Mouse (Mus musculus) liver, postnatal 0 days (tissue): ENCODE results near the gene Fkbp1b. TPM values are rescaled to one million over a fixed set of nuclear protein-coding genes. Genes with fewer than 3 reads are reported as not detected.
"Not testable (repeated sequence)": the region's sequence is repeated elsewhere in the genome, so short reads cannot be mapped to it uniquely, and the experiment has no call there.

Experiments
- ATAC-seq: fragments of 200-750 bp; cut with Nextera tagmentation; 2 replicates; pipeline ENCODE4 v1.8.0; 2017; ENCODE audit warnings: mild to moderate bottlenecking, moderate library complexity
- DNase-seq: peaks from one replicate; pipeline ENCODE4 v3.0.0-alpha.2; 2016
- H3K27ac ChIP-seq: fragments of 300-500 bp; sonication (generic); 2 replicates; pipeline ENCODE4 v1.5.1; 2014; ENCODE audit warnings: antibody characterized with exemption, moderate library complexity, mild to moderate bottlenecking, low read depth
- H3K27me3 ChIP-seq: fragments of 300-500 bp; sonication (generic); 2 replicates; pipeline ENCODE4 v1.6.1; 2014; ENCODE audit warnings: low read length, control low read depth, mixed read lengths; ENCODE audit not compliant: insufficient read depth
- H3K36me3 ChIP-seq: fragments of 300-500 bp; sonication (generic); replicated peaks from 2 replicates; pipeline ENCODE4 v1.6.1; 2014; ENCODE audit warnings: mild to moderate bottlenecking, control low read depth, low read length, moderate library complexity, mixed read lengths; ENCODE audit not compliant: insufficient read depth
- H3K4me1 ChIP-seq: fragments of 300-500 bp; sonication (generic); 2 replicates; pipeline ENCODE4 v1.6.1; 2014; ENCODE audit warnings: antibody characterized with exemption, mild to moderate bottlenecking, control low read depth; ENCODE audit not compliant: insufficient read depth
- H3K4me2 ChIP-seq: fragments of 300-500 bp; sonication (generic); 2 replicates; pipeline ENCODE4 v1.6.1; 2014; ENCODE audit warnings: low read depth, mild to moderate bottlenecking, low read length, moderate library complexity, mixed read lengths
- H3K4me3 ChIP-seq: fragments of 300-500 bp; sonication (generic); 2 replicates; pipeline ENCODE4 v1.5.1; 2014; ENCODE audit warnings: low read depth, low read length
- H3K9ac ChIP-seq: fragments of 300-500 bp; sonication (generic); replicated peaks from 2 replicates; pipeline ENCODE4 v1.6.1; 2014; ENCODE audit warnings: mild to moderate bottlenecking, moderate library complexity
- H3K9me3 ChIP-seq: fragments of 300-500 bp; sonication (generic); 2 replicates; pipeline ENCODE4 v1.6.1; 2016; ENCODE audit warnings: mild to moderate bottlenecking, control low read depth, low read length, mixed read lengths
- CTCF ChIP-seq: sonication (generic); IDR thresholded peaks from 2 replicates; pipeline ENCODE4 v1.5.1; 2016; ENCODE audit warnings: antibody characterized with exemption, low read depth
- EP300 ChIP-seq: IDR thresholded peaks from 2 replicates; pipeline ENCODE4 v1.6.1; 2016; ENCODE audit warnings: antibody characterized with exemption, low read depth, mild to moderate bottlenecking
- WGBS: fragments of 180-500 bp; shearing (Covaris S2); extraction: QIAGEN DNeasy Blood & Tissue Kit; methylation state at CpG from one replicate; pipeline ENCODE4 v1.1.7; 2014; ENCODE audit not compliant: insufficient replicate concordance; 5-methylcytosine and 5-hydroxymethylcytosine counted together
- polyA plus RNA-seq: library from polyadenylated mRNA; unstranded; fragments of >200 nt; fragmentation: Nextera tagmentation; extraction: Ambion mirVana; gene quantifications from 2 replicates; pipeline ENCODE4 v1.2.1, GENCODE M21; 2015

The Fkbp1b gene
- polyA plus RNA-seq, 1 experiment from 2014 or later: 4.6 TPM

GRCm38 (mm10) chr12:4813636-4814035 is 27.8 kb downstream of the Fkbp1b start:
- TF ChIP-seq CTCF (no peak), EP300 (no peak)
- no peak for ATAC-seq
- DNase-seq: no peak
- H3K4me1 ChIP-seq: peaks cover 10% of the 10 kb centered on the region
- no peaks in the 10 kb centered on the region for H3K9me3 ChIP-seq
- H3K27me3 ChIP-seq: no peaks in the 10 kb centered on the region
- no peak overlapping the region for H3K4me2 ChIP-seq
- 79% methylated on average over 4 of the region's 4 CpGs for WGBS
- no peak overlapping the region for H3K27ac ChIP-seq
- H3K9ac ChIP-seq: no peak overlapping the region
- no peaks in the 10 kb centered on the region for H3K36me3 ChIP-seq
- no peak overlapping the region for H3K4me3 ChIP-seq

- H3K27me3 ChIP-seq: no peaks in the 10 kb centered on the region
- H3K27ac ChIP-seq: no peak overlapping the region
- no peak overlapping the region for H3K4me3 ChIP-seq
- TF ChIP-seq CTCF (no peak), EP300 (no peak)
- no peak overlapping the region for H3K4me2 ChIP-seq
- peaks cover 4% of the 10 kb centered on the region; the same call in 1 of the 2 replicates for H3K4me1 ChIP-seq
- DNase-seq (no peak), ATAC-seq (no peak)
- no peaks in the 10 kb centered on the region for H3K9me3 ChIP-seq
- H3K9ac ChIP-seq: no peak overlapping the region
- WGBS: 62% methylated on average over 3 of the region's 3 CpGs
- no peaks in the 10 kb centered on the region for H3K36me3 ChIP-seq
Measured at GRCm38 (mm10) chr12:4811705-4812104, 29.7 kb downstream of the Fkbp1b start.

- Histone ChIP-seq H3K27me3 (no peaks in the 10 kb centered on the region), H3K4me2 (no peak overlapping the region), H3K9ac (no peak overlapping the region), H3K4me3 (no peak overlapping the region), H3K9me3 (no peaks in the 10 kb centered on the region), H3K27ac (no peak overlapping the region), H3K36me3 (no peaks in the 10 kb centered on the region), H3K4me1 (no peaks in the 10 kb centered on the region)
- WGBS: 72% methylated on average over 4 of the region's 4 CpGs
- no peak for ATAC-seq
- TF ChIP-seq CTCF (no peak), EP300 (no peak)
- no peak for DNase-seq
Measured at GRCm38 (mm10) chr12:4811036-4811435, 30.4 kb downstream of the Fkbp1b start.

- WGBS: 69% methylated on average over 6 of the region's 6 CpGs
- not testable (repeated sequence) for H3K36me3 ChIP-seq, H3K4me3 ChIP-seq, H3K9ac ChIP-seq, H3K4me1 ChIP-seq, H3K27ac ChIP-seq, H3K27me3 ChIP-seq, ATAC-seq, H3K4me2 ChIP-seq, DNase-seq, H3K9me3 ChIP-seq
Measured at GRCm38 (mm10) chr12:4797471-4797870, 43.9 kb downstream of the Fkbp1b start.

- DNase-seq: peak; percentile 25
- Histone ChIP-seq H3K4me1 (no peaks in the 10 kb centered on the region), H3K36me3 (no peaks in the 10 kb centered on the region), H3K4me2 (no peak overlapping the region), H3K27me3 (no peaks in the 10 kb centered on the region), H3K27ac (no peak overlapping the region), H3K4me3 (no peak overlapping the region), H3K9ac (no peak overlapping the region), H3K9me3 (no peaks in the 10 kb centered on the region)
- 80% methylated on average over 1 of the region's 1 CpGs for WGBS
- ATAC-seq: no peak
- TF ChIP-seq CTCF (peak; percentile 53), EP300 (no peak)
Measured at GRCm38 (mm10) chr12:4793718-4794117, 47.7 kb downstream of the Fkbp1b start.

- H3K4me3 ChIP-seq, DNase-seq, H3K4me1 ChIP-seq, H3K27me3 ChIP-seq, H3K9ac ChIP-seq, ATAC-seq, H3K9me3 ChIP-seq, H3K4me2 ChIP-seq, H3K27ac ChIP-seq, H3K36me3 ChIP-seq: not testable (repeated sequence)
- WGBS: 92% methylated on average over 25 of the region's 25 CpGs
Measured at GRCm38 (mm10) chr12:4788128-4788527, 53.3 kb downstream of the Fkbp1b start.

- TF ChIP-seq EP300: no peak
- no peak for TF ChIP-seq CTCF
- Histone ChIP-seq H3K4me2 (no peak overlapping the region), H3K9ac (no peak overlapping the region), H3K27ac (no peak overlapping the region), H3K36me3 (no peaks in the 10 kb centered on the region), H3K4me1 (no peaks in the 10 kb centered on the region), H3K4me3 (no peak overlapping the region), H3K9me3 (no peaks in the 10 kb centered on the region), H3K27me3 (no peaks in the 10 kb centered on the region)
- ATAC-seq: no peak
- DNase-seq: no peak
- WGBS: 53% methylated on average over 2 of the region's 2 CpGs
Measured at GRCm38 (mm10) chr12:4784466-4784865, 56.9 kb downstream of the Fkbp1b start.
